Mouse (Mus musculus): Measurements from ENCODE around the gene Tfrc. TPM values are rescaled to one million over a fixed set of nuclear protein-coding genes. Genes with fewer than 3 reads are reported as not detected.
A peak's percentile ranks its signal among the peaks of the same experiment; 100 is the strongest.

Gene Tfrc
- total and polyA plus RNA-seq, 3 experiments: 190 to 840 (median 358) TPM

- in situ Hi-C loops (cut with MboI; ENCODE audit: low pct_ligation_motif_present, low pct_unique_long_range_greater_than_20kb, low sequenced_read_pairs) (no loop called here), dilution Hi-C loops (cut with MboI; ENCODE audit: extremely low pct_ligation_motif_present, extremely low pct_unique_long_range_greater_than_20kb, low sequenced_read_pairs) (no loop called here)
- no peaks in the 10 kb centered on the region for H3K27me3 ChIP-seq (replicated peaks)
- no peaks in the 10 kb centered on the region for H3K79me2 ChIP-seq (replicated peaks; ENCODE audit: control insufficient read depth, extremely low read depth, insufficient read depth, poor library complexity, severe bottlenecking)
- peaks cover 0 to 48% of the 10 kb centered on the region in 2 experiments for H3K36me3 ChIP-seq (replicated peaks in 1 of 2; ENCODE audit: control insufficient read depth in 1 of 2, insufficient read depth in 1 of 2, low read length in 1 of 2)
- H3K4me2 ChIP-seq (ENCODE audit: insufficient read depth, low read depth, poor library complexity, severe bottlenecking): peak overlapping the region; percentile 60
- H3K27ac ChIP-seq (ENCODE audit: insufficient read depth, low read depth): peak overlapping the region; percentile 29; the same call in 1 of the 2 replicates
- TF ChIP-seq USF2 (conservative IDR thresholded peaks at IDR 0.05; ENCODE audit: low read depth, low read length): no peak
- TF ChIP-seq TCF12 (IDR thresholded peaks at IDR 0.05; ENCODE audit: low read depth, low read length): no peak
- no peak for TF ChIP-seq ZC3H11A (IDR thresholded peaks at IDR 0.05; ENCODE audit: low read depth, low read length)
- no peak for TF ChIP-seq GABPA (IDR thresholded peaks at IDR 0.05; ENCODE audit: insufficient replicate concordance, low read depth, low read length)
- TF ChIP-seq SIN3A (IDR thresholded peaks at IDR 0.05; ENCODE audit: low read length): no peak
- TF ChIP-seq HCFC1 (IDR thresholded peaks at IDR 0.05; ENCODE audit: low read depth, low read length): no peak
- TF ChIP-seq ZKSCAN1 (IDR thresholded peaks at IDR 0.05; ENCODE audit: borderline replicate concordance, low read depth, low read length): no peak
- no peak for TF ChIP-seq RAD21 (IDR thresholded peaks at IDR 0.05; ENCODE audit: low read depth, low read length)
- TF ChIP-seq CTCF (conservative IDR thresholded peaks at IDR 0.05 in 1 of 2, IDR thresholded peaks at IDR 0.05 in 1 of 2; ENCODE audit: low read depth in 2 of 2, low read length in 2 of 2): no peak
- no peak for TF ChIP-seq MAFK (IDR thresholded peaks at IDR 0.05; ENCODE audit: insufficient replicate concordance, low read length)
- no peak for TF ChIP-seq E2F4 (IDR thresholded peaks at IDR 0.05; ENCODE audit: insufficient replicate concordance, low read depth, low read length)
- no peak for TF ChIP-seq MXI1 (IDR thresholded peaks at IDR 0.05; ENCODE audit: low read depth, low read length)
- TF ChIP-seq JUND (conservative IDR thresholded peaks at IDR 0.05; ENCODE audit: low read depth, low read length): no peak
- TF ChIP-seq ELF1 (IDR thresholded peaks at IDR 0.05; ENCODE audit: low read depth, low read length): no peak
- no peak for DNase-seq (ENCODE audit: extremely low read depth)
- peak overlapping the region; percentile 4; the same call in 1 of the 2 replicates for H3K9ac ChIP-seq (ENCODE audit: insufficient read depth, low read depth)
- no peaks in the 10 kb centered on the region for H3K9me3 ChIP-seq (replicated peaks; ENCODE audit: low read length)
- H3K4me1 ChIP-seq (ENCODE audit: control insufficient read depth in 1 of 2, insufficient read depth in 2 of 2): peaks cover 51 to 94% of the 10 kb centered on the region in 2 experiments
- H3K4me3 ChIP-seq (replicated peaks in 1 of 3; ENCODE audit: low read depth in 2 of 3, low read length in 2 of 3, poor library complexity in 1 of 3): peak overlapping the region in 1 of 3 experiments; percentile 4
Observed at GRCm38 (mm10) chr16:32668030-32668429, 59.3 kb downstream of the Tfrc start.

GRCm38 (mm10) chr16:32668472-32668871, 59.8 kb downstream of the Tfrc start:
- Histone ChIP-seq H3K4me3 (replicated peaks in 1 of 3; ENCODE audit: low read depth in 2 of 3, low read length in 2 of 3, poor library complexity in 1 of 3) (peak overlapping the region in 1 of 3 experiments; percentile 4), H3K4me1 (ENCODE audit: control insufficient read depth in 1 of 2, insufficient read depth in 2 of 2) (peaks cover 51 to 92% of the 10 kb centered on the region in 2 experiments), H3K27ac (ENCODE audit: insufficient read depth, low read depth) (peak overlapping the region; percentile 29; the same call in 1 of the 2 replicates), H3K9ac (ENCODE audit: insufficient read depth, low read depth) (0 out of 2 replicates have a peak overlapping the region, but pooled peaks have one; percentile 4), H3K27me3 (replicated peaks) (no peaks in the 10 kb centered on the region), H3K9me3 (replicated peaks; ENCODE audit: low read length) (no peaks in the 10 kb centered on the region), H3K4me2 (ENCODE audit: insufficient read depth, low read depth, poor library complexity, severe bottlenecking) (peak overlapping the region; percentile 60), H3K79me2 (replicated peaks; ENCODE audit: control insufficient read depth, extremely low read depth, insufficient read depth, poor library complexity, severe bottlenecking) (no peaks in the 10 kb centered on the region), H3K36me3 (replicated peaks in 1 of 2; ENCODE audit: control insufficient read depth in 1 of 2, insufficient read depth in 1 of 2, low read length in 1 of 2) (peaks cover 0 to 43% of the 10 kb centered on the region in 2 experiments)
- DNase-seq (ENCODE audit: extremely low read depth): no peak
- in situ Hi-C loops (cut with MboI; ENCODE audit: low pct_ligation_motif_present, low pct_unique_long_range_greater_than_20kb, low sequenced_read_pairs): no loop called here
- dilution Hi-C loops (cut with MboI; ENCODE audit: extremely low pct_ligation_motif_present, extremely low pct_unique_long_range_greater_than_20kb, low sequenced_read_pairs): no loop called here
- TF ChIP-seq BHLHE40 (IDR thresholded peaks at IDR 0.05; ENCODE audit: low read depth, low read length) (no peak), RCOR1 (conservative IDR thresholded peaks at IDR 0.05; ENCODE audit: low read depth, low read length) (no peak), SMC3 (IDR thresholded peaks at IDR 0.05; ENCODE audit: low read depth, low read length) (peak; percentile 74), SIN3A (IDR thresholded peaks at IDR 0.05; ENCODE audit: low read length) (no peak), MXI1 (IDR thresholded peaks at IDR 0.05; ENCODE audit: low read depth, low read length) (no peak), HCFC1 (IDR thresholded peaks at IDR 0.05; ENCODE audit: low read depth, low read length) (no peak), CHD1 (IDR thresholded peaks at IDR 0.05; ENCODE audit: low read depth, low read length) (no peak), ZKSCAN1 (IDR thresholded peaks at IDR 0.05; ENCODE audit: borderline replicate concordance, low read depth, low read length) (no peak), USF2 (conservative IDR thresholded peaks at IDR 0.05; ENCODE audit: low read depth, low read length) (no peak), ZMIZ1 (IDR thresholded peaks at IDR 0.05; ENCODE audit: low read depth, low read length) (no peak), POLR2AphosphoS2 (IDR thresholded peaks at IDR 0.05; ENCODE audit: low read depth, low read length) (no peak), ZNF384 (IDR thresholded peaks at IDR 0.05; ENCODE audit: low read depth, low read length) (no peak), TBP (conservative IDR thresholded peaks at IDR 0.05; ENCODE audit: low read depth, low read length) (no peak), MYC (IDR thresholded peaks at IDR 0.05; ENCODE audit: low read depth, low read length) (no peak), USF1 (IDR thresholded peaks at IDR 0.05; ENCODE audit: low read depth, low read length) (no peak), MAFK (IDR thresholded peaks at IDR 0.05; ENCODE audit: insufficient replicate concordance, low read length) (no peak), EP300 (IDR thresholded peaks at IDR 0.05; ENCODE audit: low read length) (no peak), RAD21 (IDR thresholded peaks at IDR 0.05; ENCODE audit: low read depth, low read length) (peak; percentile 78), ETS1 (conservative IDR thresholded peaks at IDR 0.05; ENCODE audit: low read depth, low read length) (no peak), CTCF (conservative IDR thresholded peaks at IDR 0.05 in 1 of 2, IDR thresholded peaks at IDR 0.05 in 1 of 2; ENCODE audit: low read depth in 2 of 2, low read length in 2 of 2) (peak; percentile 50 to 90; a peak in 3 of 4 replicates), CHD2 (IDR thresholded peaks at IDR 0.05; ENCODE audit: low read length) (no peak), MAZ (IDR thresholded peaks at IDR 0.05; ENCODE audit: low read depth, low read length) (no peak), POLR2A (IDR thresholded peaks at IDR 0.05; ENCODE audit: low read depth, low read length) (no peak), JUN (IDR thresholded peaks at IDR 0.05; ENCODE audit: insufficient read depth, low read depth, low read length) (no peak), ELF1 (IDR thresholded peaks at IDR 0.05; ENCODE audit: low read depth, low read length) (no peak), KAT2A (IDR thresholded peaks at IDR 0.05; ENCODE audit: insufficient replicate concordance, low read length) (no peak)
